Mouse (Mus musculus) cortical plate, adult 2 months (tissue): ENCODE results near the gene Bcl7b.
A peak's percentile ranks its signal among the peaks of the same experiment; 100 is the strongest.

Source experiments
- CTCF ChIP-seq: fragments of 200-500 bp; IDR thresholded peaks from 2 replicates; pipeline ENCODE4 v1.5.1; 2011; ENCODE audit warnings: mild to moderate bottlenecking, control low read depth, low read length; ENCODE audit not compliant: insufficient read depth; ENCODE audit errors: extremely low read depth
- POLR2A ChIP-seq: fragments of 200-500 bp; IDR thresholded peaks from 2 replicates; pipeline ENCODE4 v1.6.1; 2011; ENCODE audit warnings: mild to moderate bottlenecking, low read length, control low read depth; ENCODE audit not compliant: insufficient read depth; ENCODE audit errors: extremely low read depth

DNA sequence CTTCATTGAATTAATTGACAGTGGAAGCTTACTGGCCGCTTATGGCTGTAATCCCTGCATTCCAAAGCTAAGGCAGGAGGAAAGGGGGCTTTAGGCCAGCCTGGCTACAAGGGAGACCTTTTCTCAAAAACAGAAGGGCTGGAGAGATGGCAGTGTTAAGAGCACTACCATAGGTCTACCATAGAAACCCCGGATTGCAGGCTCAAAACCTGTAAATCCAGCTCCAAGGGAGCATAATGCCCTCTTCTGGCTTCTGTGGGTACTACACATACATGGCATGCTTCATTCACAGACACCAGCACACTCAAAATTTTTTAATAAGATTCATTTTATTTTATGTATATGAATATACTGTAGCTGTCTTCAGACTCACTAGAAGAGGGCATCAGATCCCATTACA is 23.5 kb downstream of the Bcl7b start:
- TF ChIP-seq POLR2A (no peak), CTCF (peak; percentile 75)
